Mouse (Mus musculus) MEL (cell line): ENCODE data around the gene Stxbp1. TPM values are rescaled to one million over a fixed set of nuclear protein-coding genes. Genes with fewer than 3 reads are reported as not detected.
A peak's percentile ranks its signal among the peaks of the same experiment; 100 is the strongest.

Experiments
- DNase-seq: peaks from one replicate; pipeline ENCODE4 v3.0.0; 2011; ENCODE audit warnings: low read depth, low spot score
- H3K27ac ChIP-seq: 2 replicates; pipeline ENCODE4 v1.5.1; 2012; ENCODE audit warnings: low read depth, mild to moderate bottlenecking, control low read depth, low read length, moderate library complexity; ENCODE audit not compliant: control insufficient read depth
- H3K27me3 ChIP-seq, 2 experiments: fragments of 150-350 bp in 1 of 2; sonication (generic) in 1 of 2; 2 replicates each; pipeline ENCODE4 v1.6.1; 2012; ENCODE audit warnings: low read length in 2 of 2, mild to moderate bottlenecking in 2 of 2, improper control_type of control experiment in 1 of 2, moderate library complexity in 1 of 2; ENCODE audit not compliant: insufficient read depth in 2 of 2, control insufficient read depth in 1 of 2
- H3K36me3 ChIP-seq, 2 experiments: 2 replicates each; pipeline ENCODE4 v1.6.1; 2012 to 2014; ENCODE audit warnings: low read length in 2 of 2, improper control_type of control experiment in 1 of 2, inconsistent platforms in 1 of 2, mild to moderate bottlenecking in 1 of 2; ENCODE audit not compliant: insufficient read depth in 2 of 2, control insufficient read depth in 1 of 2
- H3K4me1 ChIP-seq, 2 experiments: fragments of 150-350 bp in 1 of 2; sonication (generic) in 1 of 2; 2 replicates each; pipeline ENCODE4 v1.6.1; 2012; ENCODE audit warnings: low read length in 2 of 2, improper control_type of control experiment in 1 of 2, mild to moderate bottlenecking in 1 of 2; ENCODE audit not compliant: insufficient read depth in 2 of 2, control insufficient read depth in 1 of 2
- H3K4me3 ChIP-seq, 2 experiments: fragments of 150-350 bp in 1 of 2; sonication (generic) in 1 of 2; 2 replicates each; pipeline ENCODE4 v1.5.1; 2012; ENCODE audit warnings: low read depth in 2 of 2, low read length in 2 of 2, mild to moderate bottlenecking in 2 of 2, moderate library complexity in 2 of 2, control low read depth in 1 of 2, improper control_type of control experiment in 1 of 2; ENCODE audit not compliant: control insufficient read depth in 1 of 2, insufficient read depth in 1 of 2
- H3K79me2 ChIP-seq: 2 replicates; pipeline ENCODE4 v1.6.1; 2012; ENCODE audit warnings: mild to moderate bottlenecking, low read length, moderate library complexity; ENCODE audit not compliant: control insufficient read depth, poor library complexity, insufficient read depth
- H3K9ac ChIP-seq: 2 replicates; pipeline ENCODE4 v1.6.1; 2012; ENCODE audit warnings: low read depth, mild to moderate bottlenecking, control low read depth, low read length, moderate library complexity; ENCODE audit not compliant: control insufficient read depth, poor library complexity, severe bottlenecking
- H3K9me3 ChIP-seq: fragments of 150-350 bp; sonication (generic); replicated peaks from 2 replicates; pipeline ENCODE4 v1.6.1; 2012; ENCODE audit warnings: mild to moderate bottlenecking, low read length, improper control_type of control experiment, moderate library complexity; ENCODE audit not compliant: insufficient read depth
- CHD1 ChIP-seq: IDR thresholded peaks from 2 replicates; pipeline ENCODE4 v1.6.1; 2012; ENCODE audit warnings: low read depth, mild to moderate bottlenecking, inconsistent platforms, low read length, improper control_type of control experiment
- CTCF ChIP-seq, 3 experiments: IDR thresholded peaks in 2 of 3; conservative IDR thresholded peaks in 1 of 3; 2 replicates each; pipeline ENCODE4 v1.5.1; 2011 to 2012; ENCODE audit warnings: low read length in 3 of 3, low read depth in 2 of 3, mild to moderate bottlenecking in 2 of 3, improper control_type of control experiment in 1 of 3, inconsistent platforms in 1 of 3, mixed read lengths in 1 of 3, moderate library complexity in 1 of 3; ENCODE audit not compliant: control insufficient read depth in 1 of 3, insufficient read depth in 1 of 3, poor library complexity in 1 of 3, severe bottlenecking in 1 of 3
- E2F4 ChIP-seq: IDR thresholded peaks from 2 replicates; pipeline ENCODE4 v1.6.1; 2011; ENCODE audit warnings: low read depth, low read length, improper control_type of control experiment, borderline replicate concordance
- ETS1 ChIP-seq: IDR thresholded peaks from 2 replicates; pipeline ENCODE4 v1.6.1; 2012; ENCODE audit warnings: low read depth, mild to moderate bottlenecking, inconsistent platforms, low read length, improper control_type of control experiment, moderate library complexity
- GATA1 ChIP-seq: IDR thresholded peaks from 2 replicates; pipeline ENCODE4 v1.6.1; 2011; ENCODE audit warnings: low read depth, low read length, improper control_type of control experiment
- HCFC1 ChIP-seq: IDR thresholded peaks from 2 replicates; pipeline ENCODE4 v1.6.1; 2012; ENCODE audit warnings: low read depth, mild to moderate bottlenecking, inconsistent platforms, low read length, improper control_type of control experiment, moderate library complexity
- KAT2A ChIP-seq: conservative IDR thresholded peaks from 2 replicates; pipeline ENCODE4 v1.6.1; 2012; ENCODE audit warnings: low read depth, low read length, improper control_type of control experiment, inconsistent platforms
- MAFK ChIP-seq: IDR thresholded peaks from 2 replicates; pipeline ENCODE4 v1.6.1; 2011; ENCODE audit warnings: low read depth, mild to moderate bottlenecking, low read length, improper control_type of control experiment, borderline replicate concordance
- MAZ ChIP-seq: IDR thresholded peaks from 2 replicates; pipeline ENCODE4 v1.6.1; 2012; ENCODE audit warnings: low read depth, mild to moderate bottlenecking, inconsistent platforms, low read length, improper control_type of control experiment
- MEF2A ChIP-seq: IDR thresholded peaks from 2 replicates; pipeline ENCODE4 v1.6.1; 2014; ENCODE audit warnings: low read depth, mild to moderate bottlenecking, inconsistent platforms, low read length, improper control_type of control experiment; ENCODE audit not compliant: poor library complexity, insufficient replicate concordance, severe bottlenecking; ENCODE audit errors: extremely low read depth
- NELFE ChIP-seq: IDR thresholded peaks from 2 replicates; pipeline ENCODE4 v1.6.1; 2011; ENCODE audit warnings: low read depth, low read length, improper control_type of control experiment
- NRF1 ChIP-seq: IDR thresholded peaks from 2 replicates; pipeline ENCODE4 v1.6.1; 2014; ENCODE audit warnings: low read depth, mild to moderate bottlenecking, inconsistent platforms, low read length, improper control_type of control experiment, moderate library complexity; ENCODE audit not compliant: poor library complexity, insufficient read depth, severe bottlenecking
- POLR2A ChIP-seq, 2 experiments: IDR thresholded peaks; 2 replicates each; pipeline ENCODE4 v1.6.1; 2011 to 2012; ENCODE audit warnings: low read length in 2 of 2, mild to moderate bottlenecking in 2 of 2, control low read depth in 1 of 2, improper control_type of control experiment in 1 of 2, low read depth in 1 of 2, moderate library complexity in 1 of 2; ENCODE audit not compliant: control insufficient read depth in 1 of 2, insufficient read depth in 1 of 2, poor library complexity in 1 of 2
- POLR2AphosphoS2 ChIP-seq: IDR thresholded peaks from 2 replicates; pipeline ENCODE4 v1.6.1; 2011; ENCODE audit warnings: low read length, improper control_type of control experiment
- POLR2AphosphoS5 ChIP-seq: IDR thresholded peaks from 2 replicates; pipeline ENCODE4 v1.6.1; 2012; ENCODE audit warnings: low read depth, borderline replicate concordance, mild to moderate bottlenecking, inconsistent platforms, low read length, moderate library complexity, mixed read lengths
- RAD21 ChIP-seq: IDR thresholded peaks from 2 replicates; pipeline ENCODE4 v1.6.1; 2011; ENCODE audit warnings: mild to moderate bottlenecking, low read depth, low read length, improper control_type of control experiment
- SMC3 ChIP-seq: IDR thresholded peaks from 2 replicates; pipeline ENCODE4 v1.6.1; 2011; ENCODE audit warnings: low read depth, low read length, improper control_type of control experiment
- TAL1 ChIP-seq: IDR thresholded peaks from 2 replicates; pipeline ENCODE4 v1.6.1; 2012; ENCODE audit warnings: mild to moderate bottlenecking, inconsistent platforms, low read length, moderate library complexity, mixed read lengths
- TCF12 ChIP-seq: IDR thresholded peaks from 2 replicates; pipeline ENCODE4 v1.6.1; 2014; ENCODE audit warnings: low read depth, mild to moderate bottlenecking, inconsistent platforms, low read length, improper control_type of control experiment, moderate library complexity
- USF1 ChIP-seq: IDR thresholded peaks from 2 replicates; pipeline ENCODE4 v1.6.1; 2014; ENCODE audit warnings: low read depth, mild to moderate bottlenecking, inconsistent platforms, low read length, improper control_type of control experiment, moderate library complexity
- USF2 ChIP-seq, 2 experiments: IDR thresholded peaks; 2 replicates each; pipeline ENCODE4 v1.6.1; 2011 to 2012; ENCODE audit warnings: improper control_type of control experiment in 2 of 2, low read length in 2 of 2, borderline replicate concordance in 1 of 2, inconsistent platforms in 1 of 2, low read depth in 1 of 2, mild to moderate bottlenecking in 1 of 2; ENCODE audit not compliant: insufficient read depth in 1 of 2
- ZC3H11A ChIP-seq: IDR thresholded peaks from 2 replicates; pipeline ENCODE4 v1.6.1; 2012; ENCODE audit warnings: low read depth, mild to moderate bottlenecking, inconsistent platforms, low read length, improper control_type of control experiment
- ZKSCAN1 ChIP-seq: IDR thresholded peaks from 2 replicates; pipeline ENCODE4 v1.6.1; 2012; ENCODE audit warnings: low read depth, mild to moderate bottlenecking, inconsistent platforms, low read length, improper control_type of control experiment, moderate library complexity
- ZNF384 ChIP-seq: IDR thresholded peaks from 2 replicates; pipeline ENCODE4 v1.6.1; 2012; ENCODE audit warnings: low read depth, mild to moderate bottlenecking, inconsistent platforms, low read length, improper control_type of control experiment
- polyA plus RNA-seq, 2 experiments: library from polyadenylated mRNA; stranded (reverse) in 1 of 2; unstranded in 1 of 2; fragments of >175 nt in 1 of 2; fragments of >200 nt in 1 of 2; gene quantifications; 2 replicates each; pipeline versions ENCODE4 v1.2.1 to v1.2.4; 2012; ENCODE audit warnings: low replicate concordance in 2 of 2, low read depth in 1 of 2; ENCODE audit not compliant: insufficient read length in 2 of 2, insufficient read depth in 1 of 2, missing spikeins in 1 of 2
- total RNA-seq: library from RNA; depleted of rRNA; stranded (reverse); fragments of 300-350 nt; gene quantifications from 2 replicates; pipeline ENCODE4 v1.2.3, GENCODE M21; 2012

Gene Stxbp1
- total and polyA plus RNA-seq, 3 experiments, result 7.1 to 33.2 TPM; not detected in 1

DNA sequence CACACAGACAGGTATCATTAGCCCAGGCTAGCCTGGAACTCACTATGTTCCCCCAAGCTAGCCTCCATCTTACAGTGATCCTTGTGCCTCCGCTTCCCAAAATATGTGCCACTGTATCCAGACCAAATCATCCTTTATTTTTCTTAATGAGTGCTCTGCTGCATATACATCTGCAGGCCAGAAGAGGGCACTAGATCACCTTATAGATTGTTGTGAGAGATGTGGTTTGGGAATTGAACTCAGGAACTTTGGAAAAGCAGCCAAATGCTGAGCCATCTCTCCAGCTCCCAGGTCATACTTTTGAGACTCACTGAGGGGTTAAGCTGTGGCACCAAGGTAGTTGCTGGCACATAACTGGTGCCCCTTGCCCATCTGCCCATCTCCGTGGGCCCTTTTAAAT is 17.7 kb upstream of the Stxbp1 start:
- DNase-seq, result peak; percentile 67
- Histone ChIP-seq H3K9ac (no peak overlapping the region), H3K9me3 (no peaks in the 10 kb centered on the region), H3K4me3 (no peak overlapping the region), H3K4me1 (peaks cover 2% of the 10 kb centered on the region in 2 experiments; a peak in 1 of 4 replicates), H3K36me3 (peaks cover 0 to 2% of the 10 kb centered on the region in 2 experiments; a peak in 2 of 4 replicates), H3K27me3 (no peaks in the 10 kb centered on the region), H3K79me2 (no peaks in the 10 kb centered on the region), H3K27ac (no peak overlapping the region)
- TF ChIP-seq SMC3, result peak; percentile 67
- no peak for TF ChIP-seq HCFC1
- TF ChIP-seq USF1, result no peak
- 0 out of 2 replicates have a peak, but pooled peaks have one; percentile 27 for TF ChIP-seq GATA1
- TF ChIP-seq ZKSCAN1, result no peak
- TF ChIP-seq TCF12, result 0 out of 2 replicates have a peak, but pooled peaks have one; percentile 14
- no peak for TF ChIP-seq MEF2A
- TF ChIP-seq MAFK, result no peak
- TF ChIP-seq ETS1, result no peak
- no peak for TF ChIP-seq POLR2AphosphoS5
- TF ChIP-seq TAL1, result no peak
- TF ChIP-seq CTCF (IDR thresholded peaks at IDR 0.05 in 2 of 3, conservative IDR thresholded peaks at IDR 0.05 in 1 of 3; ENCODE audit: control insufficient read depth in 1 of 3, insufficient read depth in 1 of 3, low read depth in 2 of 3, low read length in 3 of 3, poor library complexity in 1 of 3, severe bottlenecking in 1 of 3), result peak in 2 of 3 experiments; percentile 74 to 85; a peak in 4 of 6 replicates
- TF ChIP-seq NRF1, result no peak
- TF ChIP-seq ZNF384, result no peak
- TF ChIP-seq KAT2A, result no peak
- no peak for TF ChIP-seq CHD1
- no peak for TF ChIP-seq POLR2AphosphoS2
- no peak for TF ChIP-seq MAZ
- TF ChIP-seq RAD21, result peak; percentile 72
- TF ChIP-seq NELFE, result no peak
- peak; percentile 69 for TF ChIP-seq ZC3H11A
- no peak for TF ChIP-seq USF2 (IDR thresholded peaks at IDR 0.05; ENCODE audit: borderline replicate concordance in 1 of 2, insufficient read depth in 1 of 2, low read depth in 1 of 2, low read length in 2 of 2)
- no peak for TF ChIP-seq E2F4
- no peak for TF ChIP-seq POLR2A (IDR thresholded peaks at IDR 0.05; ENCODE audit: control insufficient read depth in 1 of 2, insufficient read depth in 1 of 2, low read depth in 1 of 2, low read length in 2 of 2, poor library complexity in 1 of 2)
